Mouse (Mus musculus) monocyte, adult 5-6 weeks (primary cell): Measurements from ENCODE around the gene Hist1h2an. TPM values are rescaled to one million over a fixed set of nuclear protein-coding genes. Genes with fewer than 3 reads are reported as not detected.
A peak's percentile ranks its signal among the peaks of the same experiment; 100 is the strongest.

Source experiments
- ATAC-seq: fragments of 153-309, 156-312 bp; replicated peaks from 2 replicates; pipeline ENCODE4 v1.8.0; 2017; ENCODE audit warnings: mild to moderate bottlenecking; ENCODE audit not compliant: low TSS enrichment, insufficient number of reproducible peaks, severe bottlenecking, poor library complexity, low FRiP score
- total RNA-seq: library from RNA; stranded (forward); fragments of 200-1000, 200-491, 200-594 nt; gene quantifications from 3 replicates; pipeline ENCODE4 v1.2.3, GENCODE M21; 2017

The Hist1h2an gene
- total RNA-seq, 1 experiment from 2014 or later = 15.0 TPM

GRCm38 (mm10) chr13:21750159-21751017 is 36.6 kb downstream of the Hist1h2an start, which contains the start of gene Hist1h4k:
Gene Hist1h4k (minus strand): TSS chr13:21750505.
- ATAC-seq = peak; percentile 87

DNA sequence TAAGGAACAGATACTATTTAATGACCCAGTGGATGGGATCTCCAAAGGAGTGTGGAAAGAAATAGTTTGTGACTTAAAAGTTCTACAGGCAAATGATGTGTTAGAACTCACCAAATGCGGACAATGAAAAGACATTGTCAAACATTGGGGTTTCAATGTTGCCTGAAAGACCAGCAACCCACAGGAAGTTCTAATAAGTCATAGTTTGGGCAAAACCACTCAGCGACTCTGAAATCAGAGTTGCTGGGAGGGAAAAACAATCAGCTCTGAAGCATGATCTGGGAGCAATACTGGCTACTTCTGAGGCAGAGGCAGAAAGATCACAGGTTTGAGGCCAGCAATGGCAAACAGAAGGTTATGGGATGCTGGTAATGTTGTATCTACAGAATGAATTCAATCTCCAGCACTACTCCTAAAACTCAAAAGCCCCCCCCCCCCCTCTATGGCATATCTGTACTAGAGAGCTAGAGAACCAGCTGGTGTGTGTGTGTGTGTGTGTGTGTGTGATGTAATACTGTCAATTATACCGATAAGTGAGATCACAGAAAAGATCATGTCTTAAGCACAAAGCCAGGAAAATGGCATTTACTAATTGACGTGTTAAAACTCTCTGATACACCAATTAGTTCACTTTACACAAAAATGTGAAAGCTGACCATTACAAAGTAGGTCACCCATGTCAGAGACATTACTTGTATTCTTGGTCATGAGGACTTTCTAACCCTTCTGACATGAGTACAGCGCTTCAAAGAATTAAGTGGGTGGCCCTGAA is 37.4 kb downstream of the Hist1h2an start:
- ATAC-seq = no peak

- ATAC-seq = no peak
These were observed 42.0 kb downstream of the Hist1h2an start for GRCm38 (mm10) chr13:21745006-21745405.

Other genes with a start within 250 kb of the Hist1h2an start
- gene Olfr1366, start 244.4 kb downstream of the Hist1h2an start, total RNA-seq = not detected in 3 replicates
- gene Olfr1535, start 227.3 kb downstream of the Hist1h2an start, total RNA-seq = not detected in 3 replicates
- gene Olfr1364, start 205.5 kb downstream of the Hist1h2an start, total RNA-seq = not detected in 3 replicates
- gene Olfr1362, start 173.2 kb downstream of the Hist1h2an start, total RNA-seq = not detected in 3 replicates
- gene Olfr11, start 144.7 kb downstream of the Hist1h2an start, total RNA-seq = not detected in 3 replicates
- gene Olfr1361, start 123.8 kb downstream of the Hist1h2an start, total RNA-seq = not detected in 3 replicates
- gene Olfr1360, start 109.8 kb downstream of the Hist1h2an start, total RNA-seq = not detected in 3 replicates
- gene Olfr1359, start 89.1 kb downstream of the Hist1h2an start, total RNA-seq = not detected in 3 replicates
- 7.1 to 7.9 TPM in 2 of 3 replicates, not detected in the other for gene Hist1h2bl, start 71.1 kb downstream of the Hist1h2an start, total RNA-seq
- gene Hist1h2ai, start 70.8 kb downstream of the Hist1h2an start, total RNA-seq = 159 to 372 TPM (median 273 TPM) in 3 replicates
- 7.2 to 20.1 TPM (median 13.0 TPM) in 3 replicates for gene Hist1h3h, start 69.6 kb downstream of the Hist1h2an start, total RNA-seq
- 4.9 to 12.8 TPM (median 8.3 TPM) in 3 replicates for gene Hist1h2bm, start 65.2 kb downstream of the Hist1h2an start, total RNA-seq
- gene Hist1h4j, start 52.2 kb downstream of the Hist1h2an start, total RNA-seq = 8.3 to 34.5 TPM (median 21.9 TPM) in 3 replicates
- 57.7 to 141 TPM (median 135 TPM) in 3 replicates for gene Hist1h4k, start 36.7 kb downstream of the Hist1h2an start, total RNA-seq
- 46.9 to 83.1 TPM (median 55.4 TPM) in 3 replicates for gene Hist1h2ak, start 33.4 kb downstream of the Hist1h2an start, total RNA-seq
- 54.5 to 81.8 TPM (median 76.8 TPM) in 3 replicates for gene Hist1h2bn, start 33.1 kb downstream of the Hist1h2an start, total RNA-seq
- 74.2 to 131 TPM (median 93.8 TPM) in 3 replicates for gene Hist1h1b, start 6.6 kb downstream of the Hist1h2an start, total RNA-seq
- 8.6 to 11.4 TPM in 2 of 3 replicates, not detected in the other for gene Hist1h3i, start 3.8 kb downstream of the Hist1h2an start, total RNA-seq
- gene Hist1h2bp, start 243 bp upstream of the Hist1h2an start, total RNA-seq = 5.2 to 12.6 TPM (median 8.0 TPM) in 3 replicates
- 1.1 to 64.9 TPM (median 28.6 TPM) in 3 replicates for gene Hist1h2bq, start 23.0 kb upstream of the Hist1h2an start, total RNA-seq
- 114 TPM in 1 of 3 replicates, not detected in the others for gene Hist1h2ao, start 23.2 kb upstream of the Hist1h2an start, total RNA-seq
- 43.0 to 386 TPM (median 131 TPM) in 3 replicates for gene Hist1h4m, start 24.5 kb upstream of the Hist1h2an start, total RNA-seq
- gene Hist1h4n, start 45.0 kb upstream of the Hist1h2an start, total RNA-seq = 19.1 to 188 TPM (median 85.7 TPM) in 3 replicates
- 9.0 to 155 TPM (median 73.9 TPM) in 3 replicates for gene Hist1h2ap, start 46.3 kb upstream of the Hist1h2an start, total RNA-seq
- 18.5 to 55.6 TPM (median 45.1 TPM) in 3 replicates for gene Hist1h2br, start 46.5 kb upstream of the Hist1h2an start, total RNA-seq
- 2.1 to 2.6 TPM in 2 of 3 replicates, not detected in the other for gene Zfp184, start 157.9 kb upstream of the Hist1h2an start, total RNA-seq
- gene Pom121l2, start 194.0 kb upstream of the Hist1h2an start, total RNA-seq = 0.32 to 0.78 TPM in 2 of 3 replicates, not detected in the other
- 0.10 to 0.64 TPM in 2 of 3 replicates, not detected in the other for gene Prss16, start 222.5 kb upstream of the Hist1h2an start, total RNA-seq
- gene Hist1h2ah, start 248.3 kb upstream of the Hist1h2an start, total RNA-seq = 11.3 to 37.5 TPM in 2 of 3 replicates, not detected in the other
- gene Hist1h2bk, start 248.7 kb upstream of the Hist1h2an start, total RNA-seq = 6.8 to 12.3 TPM (median 11.3 TPM) in 3 replicates